Mouse (Mus musculus) limb, embryonic 11.5 days (tissue): ENCODE data around the gene Rassf6. TPM values are rescaled to one million over a fixed set of nuclear protein-coding genes. Genes with fewer than 3 reads are reported as not detected.

Source experiments
- ATAC-seq: fragments of 200-750 bp; cut with Nextera tagmentation; 2 replicates; pipeline ENCODE4 v1.8.0; 2017; ENCODE audit warnings: low read depth; ENCODE audit not compliant: insufficient number of reproducible peaks, low FRiP score, low TSS enrichment
- DNase-seq: peaks from one replicate; pipeline ENCODE4 v3.0.0-alpha.2; 2015; ENCODE audit warnings: low spot score
- H3K27ac ChIP-seq: fragments of 300-500 bp; sonication (generic); replicated peaks from 2 replicates; pipeline ENCODE4 v1.5.1; 2014; ENCODE audit warnings: low read depth, mild to moderate bottlenecking, low read length
- H3K27me3 ChIP-seq: fragments of 300-500 bp; sonication (generic); 2 replicates; pipeline ENCODE4 v1.6.1; 2014; ENCODE audit warnings: mild to moderate bottlenecking, low read length, mixed read lengths; ENCODE audit not compliant: control insufficient read depth, insufficient read depth
- H3K36me3 ChIP-seq: fragments of 300-500 bp; sonication (generic); 2 replicates; pipeline ENCODE4 v1.6.1; 2014; ENCODE audit warnings: mild to moderate bottlenecking, low read length, moderate library complexity, mixed read lengths; ENCODE audit not compliant: control insufficient read depth, insufficient read depth
- H3K4me1 ChIP-seq: fragments of 300-500 bp; sonication (generic); 2 replicates; pipeline ENCODE4 v1.6.1; 2014; ENCODE audit warnings: low read length, mixed read lengths; ENCODE audit not compliant: control insufficient read depth, insufficient read depth
- H3K4me2 ChIP-seq: fragments of 300-500 bp; sonication (generic); 2 replicates; pipeline ENCODE4 v1.6.1; 2014; ENCODE audit warnings: low read depth, mild to moderate bottlenecking, moderate library complexity; ENCODE audit not compliant: severe bottlenecking
- H3K4me3 ChIP-seq: fragments of 300-500 bp; sonication (generic); 2 replicates; pipeline ENCODE4 v1.5.1; 2014; ENCODE audit warnings: low read depth, low read length
- H3K9ac ChIP-seq: fragments of 300-500 bp; sonication (generic); 2 replicates; pipeline ENCODE4 v1.6.1; 2014; ENCODE audit warnings: mild to moderate bottlenecking, low read length
- H3K9me3 ChIP-seq: fragments of 300-500 bp; sonication (generic); 2 replicates; pipeline ENCODE4 v1.6.1; 2016; ENCODE audit warnings: low read length; ENCODE audit not compliant: control insufficient read depth
- WGBS: fragments of 180-500 bp; shearing (Covaris S2); extraction: QIAGEN DNeasy Blood & Tissue Kit; methylation state at CpG from one replicate; pipeline ENCODE4 v1.1.7; 2014; 5-methylcytosine and 5-hydroxymethylcytosine counted together
- polyA plus RNA-seq: library from polyadenylated mRNA; unstranded; fragments of >200 nt; fragmentation: Nextera tagmentation; extraction: Ambion mirVana; gene quantifications from 2 replicates; pipeline ENCODE4 v1.2.1, GENCODE M21; 2014

Rassf6 gene
- polyA plus RNA-seq, 1 experiment from 2014 or later: 0.73 TPM

DNA sequence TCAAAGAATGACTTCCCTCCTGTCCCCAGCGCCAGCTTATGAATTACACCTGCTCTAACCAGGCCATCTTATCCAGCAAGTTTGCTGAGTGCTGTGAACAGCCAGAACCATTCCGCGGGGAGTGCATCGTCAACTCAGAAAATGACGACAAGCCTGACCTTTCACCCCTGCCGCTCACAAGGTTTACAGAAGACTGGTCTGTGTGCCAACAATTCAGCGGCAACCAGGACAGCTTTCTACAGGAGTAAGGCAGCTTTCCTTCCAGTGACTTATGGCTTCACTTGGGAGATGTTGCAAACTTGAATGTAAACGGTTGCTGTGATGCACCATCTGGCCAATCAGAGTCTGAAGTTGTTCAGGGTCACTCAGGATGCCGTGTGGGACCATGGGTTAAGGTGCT is 62.7 kb downstream of the Rassf6 start:
- Histone ChIP-seq H3K9me3 (no peaks in the 10 kb centered on the region; the same call in 1 of the 2 replicates), H3K27me3 (no peaks in the 10 kb centered on the region), H3K4me3 (no peak overlapping the region), H3K4me1 (no peaks in the 10 kb centered on the region), H3K4me2 (no peak overlapping the region), H3K36me3 (no peaks in the 10 kb centered on the region), H3K27ac (no peak overlapping the region), H3K9ac (no peak overlapping the region)
- 83% methylated on average over 9 of the region's 9 CpGs for WGBS
- no peak for ATAC-seq
- no peak for DNase-seq

GRCm38 (mm10) chr5:90571216-90571615 is 69.2 kb downstream of the Rassf6 start:
- DNase-seq (no peak), ATAC-seq (no peak)
- Histone ChIP-seq H3K36me3 (no peaks in the 10 kb centered on the region), H3K27me3 (no peaks in the 10 kb centered on the region), H3K4me1 (no peaks in the 10 kb centered on the region), H3K9ac (no peak overlapping the region), H3K9me3 (no peaks in the 10 kb centered on the region), H3K4me2 (no peak overlapping the region), H3K27ac (no peak overlapping the region), H3K4me3 (no peak overlapping the region)
- WGBS: 81% methylated on average over 3 of the region's 3 CpGs

- no peaks in the 10 kb centered on the region for H3K4me1 ChIP-seq
- no peak overlapping the region for H3K4me3 ChIP-seq
- DNase-seq (no peak), ATAC-seq (no peak)
- no peaks in the 10 kb centered on the region for H3K9me3 ChIP-seq
- H3K27me3 ChIP-seq: no peaks in the 10 kb centered on the region
- no peak overlapping the region for H3K9ac ChIP-seq
- no peaks in the 10 kb centered on the region for H3K36me3 ChIP-seq
- H3K4me2 ChIP-seq: no peak overlapping the region
- no peak overlapping the region for H3K27ac ChIP-seq
Measured at GRCm38 (mm10) chr5:90568338-90568737, 72.1 kb downstream of the Rassf6 start.

GRCm38 (mm10) chr5:90567788-90568187 is 72.7 kb downstream of the Rassf6 start:
- no peak overlapping the region for H3K27ac ChIP-seq
- H3K4me3 ChIP-seq: no peak overlapping the region
- no peaks in the 10 kb centered on the region for H3K9me3 ChIP-seq
- DNase-seq (no peak), ATAC-seq (no peak)
- H3K27me3 ChIP-seq: no peaks in the 10 kb centered on the region
- H3K36me3 ChIP-seq: no peaks in the 10 kb centered on the region
- no peaks in the 10 kb centered on the region for H3K4me1 ChIP-seq
- H3K4me2 ChIP-seq: no peak overlapping the region
- H3K9ac ChIP-seq: no peak overlapping the region
- 84% methylated on average over 5 of the region's 5 CpGs for WGBS

DNA sequence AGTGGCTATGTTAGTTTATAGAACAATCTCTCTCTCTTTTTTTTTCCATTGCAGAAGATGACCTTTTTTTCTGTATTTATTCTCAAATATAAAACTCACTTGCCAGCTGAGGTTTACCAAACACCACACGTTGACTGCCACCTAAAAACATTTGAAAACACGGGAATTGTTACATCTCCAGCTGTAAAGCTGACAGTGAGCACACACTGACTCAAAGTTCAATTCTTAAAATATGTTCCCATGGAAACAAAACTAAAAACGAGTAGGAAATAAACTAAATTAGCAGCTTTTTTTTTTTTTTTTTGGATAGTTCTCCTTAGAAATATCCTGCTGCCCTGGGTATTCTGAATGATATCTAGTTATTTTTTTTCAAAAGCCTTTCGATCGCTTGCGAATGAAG is 75.3 kb downstream of the Rassf6 start:
- no peaks in the 10 kb centered on the region for H3K27me3 ChIP-seq
- H3K9ac ChIP-seq: no peak overlapping the region
- no peak overlapping the region for H3K4me3 ChIP-seq
- WGBS: 89% methylated on average over 6 of the region's 6 CpGs
- no peaks in the 10 kb centered on the region for H3K4me1 ChIP-seq
- no peaks in the 10 kb centered on the region for H3K9me3 ChIP-seq
- no peak for ATAC-seq
- H3K27ac ChIP-seq: no peak overlapping the region
- no peaks in the 10 kb centered on the region for H3K36me3 ChIP-seq
- no peak for DNase-seq
- no peak overlapping the region for H3K4me2 ChIP-seq

DNA sequence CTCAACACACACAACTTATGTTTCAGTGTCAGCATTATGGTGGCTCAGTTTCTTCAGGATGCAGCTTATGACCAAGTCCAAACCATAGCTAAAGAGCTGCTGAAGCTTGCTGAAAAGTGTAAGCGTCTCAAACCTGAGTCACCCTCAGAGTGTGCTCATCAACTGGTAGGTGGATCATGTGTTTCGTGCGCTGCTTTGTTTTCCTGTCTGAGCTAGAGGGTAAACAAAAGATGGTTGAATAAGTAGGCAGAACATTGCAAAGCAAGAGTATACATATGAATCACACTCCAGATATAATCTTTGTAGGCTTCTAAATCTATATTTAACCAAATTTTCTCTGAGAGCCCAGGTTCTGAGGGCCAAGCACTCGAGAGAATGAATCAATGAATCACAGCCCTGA is 76.3 kb downstream of the Rassf6 start:
- Histone ChIP-seq H3K36me3 (no peaks in the 10 kb centered on the region), H3K4me1 (no peaks in the 10 kb centered on the region), H3K4me3 (no peak overlapping the region), H3K27me3 (no peaks in the 10 kb centered on the region), H3K27ac (no peak overlapping the region), H3K9me3 (no peaks in the 10 kb centered on the region), H3K9ac (no peak overlapping the region), H3K4me2 (no peak overlapping the region)
- 86% methylated on average over 4 of the region's 4 CpGs for WGBS
- no peak for DNase-seq
- no peak for ATAC-seq

DNA sequence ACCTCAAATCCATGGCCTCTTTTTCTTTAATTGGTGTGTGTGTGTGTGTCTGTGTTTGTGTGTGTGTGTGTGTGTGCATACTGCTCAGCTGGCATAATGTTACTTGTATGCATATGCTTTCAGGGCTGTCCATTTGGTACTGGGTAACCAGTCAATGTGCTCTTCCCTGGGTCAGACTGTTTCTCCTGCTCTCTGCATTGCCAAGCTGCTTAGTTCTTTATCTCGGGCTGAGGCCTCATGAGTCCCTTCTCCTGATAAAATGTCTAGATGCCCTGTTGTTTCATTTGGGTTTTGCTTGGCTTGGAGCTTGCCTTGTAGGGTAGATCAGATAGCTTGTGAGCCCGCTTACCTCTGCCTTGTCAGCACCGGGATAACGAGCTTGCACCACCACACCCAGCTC is 77.6 kb downstream of the Rassf6 start:
- Histone ChIP-seq H3K9ac (no peak overlapping the region), H3K27ac (no peak overlapping the region), H3K4me2 (no peak overlapping the region), H3K4me1 (no peaks in the 10 kb centered on the region), H3K36me3 (no peaks in the 10 kb centered on the region), H3K9me3 (no peaks in the 10 kb centered on the region), H3K27me3 (no peaks in the 10 kb centered on the region), H3K4me3 (no peak overlapping the region)
- no peak for ATAC-seq
- 83% methylated on average over 4 of the region's 4 CpGs for WGBS
- DNase-seq: no peak

GRCm38 (mm10) chr5:90561721-90562275 is 78.7 kb downstream of the Rassf6 start:
- H3K4me2 ChIP-seq: no peak overlapping the region
- H3K4me3 ChIP-seq: no peak overlapping the region
- 93% methylated on average over 11 of the region's 11 CpGs for WGBS
- no peaks in the 10 kb centered on the region for H3K4me1 ChIP-seq
- H3K36me3 ChIP-seq: no peaks in the 10 kb centered on the region
- no peaks in the 10 kb centered on the region for H3K9me3 ChIP-seq
- DNase-seq (no peak), ATAC-seq (no peak)
- H3K27me3 ChIP-seq: no peaks in the 10 kb centered on the region
- no peak overlapping the region for H3K9ac ChIP-seq
- no peak overlapping the region for H3K27ac ChIP-seq

DNA sequence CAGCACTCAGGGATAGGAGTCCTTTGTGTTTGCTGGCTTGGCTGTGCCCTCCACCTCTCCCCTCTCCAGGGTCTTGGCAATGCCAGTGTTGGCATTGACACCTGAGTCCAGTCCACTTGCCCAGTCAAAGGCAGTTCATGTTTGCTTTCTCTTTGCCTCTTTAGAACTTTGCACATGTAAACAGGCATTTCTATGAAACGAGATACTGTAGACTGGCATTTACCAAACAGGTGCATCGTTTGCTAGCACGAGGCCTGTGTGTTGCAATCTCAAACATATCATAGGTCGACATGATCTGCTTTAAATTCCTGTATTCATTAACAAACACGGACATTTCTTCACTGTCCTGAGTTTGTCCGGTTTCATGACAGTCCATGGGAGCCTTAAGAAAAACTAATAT is 79.7 kb downstream of the Rassf6 start, which contains the start of gene 5830473C10Rik:
5830473C10Rik (plus strand) TSS at position 365 of the 400 bp plus-strand sequence.
- H3K9me3 ChIP-seq: no peaks in the 10 kb centered on the region
- no peak for ATAC-seq
- no peak within 1 kb of the TSS for H3K4me2 ChIP-seq
- 90% methylated on average over 6 of the region's 6 CpGs for WGBS
- no peak within 1 kb of the TSS for H3K9ac ChIP-seq
- H3K27me3 ChIP-seq: no peaks in the 10 kb centered on the region
- no peaks in the 10 kb centered on the region for H3K36me3 ChIP-seq
- H3K4me1 ChIP-seq: no peaks in the 10 kb centered on the region
- no peak within 1 kb of the TSS for H3K4me3 ChIP-seq
- no peak within 1 kb of the TSS for H3K27ac ChIP-seq
- no peak for DNase-seq
